Mouse (Mus musculus): ENCODE measurements at regions not wholly inside any gene's neighbourhood (a gene's known extent, or its start where the extent isn't known, plus 50 kb on each side); places are given as distances from the start of the nearest gene placed in this dataset.

- TF ChIP-seq ZKSCAN1 (IDR thresholded peaks at IDR 0.05; ENCODE audit: borderline replicate concordance, low read depth, low read length) (no peak), CTCF (conservative IDR thresholded peaks at IDR 0.05 in 1 of 2, IDR thresholded peaks at IDR 0.05 in 1 of 2; ENCODE audit: low read depth in 2 of 2, low read length in 2 of 2) (no peak), POLR2A (IDR thresholded peaks at IDR 0.05; ENCODE audit: low read depth, low read length) (no peak), EP300 (IDR thresholded peaks at IDR 0.05; ENCODE audit: low read length) (no peak), USF1 (IDR thresholded peaks at IDR 0.05; ENCODE audit: low read depth, low read length) (no peak), SMC3 (IDR thresholded peaks at IDR 0.05; ENCODE audit: low read depth, low read length) (no peak)
Observed at GRCm38 (mm10) chr2:159334711-159335110, 540.1 kb downstream of the Dhx35 start.
